Mouse (Mus musculus): ENCODE data around the gene Pabpc4. TPM values are rescaled to one million over a fixed set of nuclear protein-coding genes. Genes with fewer than 3 reads are reported as not detected.
A peak's percentile ranks its signal among the peaks of the same experiment; 100 is the strongest.

The Pabpc4 gene
- polyA plus RNA-seq (2015; fragmentation: Nextera tagmentation; extraction: Ambion mirVana), result 28.4 and 32.0 TPM in 2 replicates

DNA sequence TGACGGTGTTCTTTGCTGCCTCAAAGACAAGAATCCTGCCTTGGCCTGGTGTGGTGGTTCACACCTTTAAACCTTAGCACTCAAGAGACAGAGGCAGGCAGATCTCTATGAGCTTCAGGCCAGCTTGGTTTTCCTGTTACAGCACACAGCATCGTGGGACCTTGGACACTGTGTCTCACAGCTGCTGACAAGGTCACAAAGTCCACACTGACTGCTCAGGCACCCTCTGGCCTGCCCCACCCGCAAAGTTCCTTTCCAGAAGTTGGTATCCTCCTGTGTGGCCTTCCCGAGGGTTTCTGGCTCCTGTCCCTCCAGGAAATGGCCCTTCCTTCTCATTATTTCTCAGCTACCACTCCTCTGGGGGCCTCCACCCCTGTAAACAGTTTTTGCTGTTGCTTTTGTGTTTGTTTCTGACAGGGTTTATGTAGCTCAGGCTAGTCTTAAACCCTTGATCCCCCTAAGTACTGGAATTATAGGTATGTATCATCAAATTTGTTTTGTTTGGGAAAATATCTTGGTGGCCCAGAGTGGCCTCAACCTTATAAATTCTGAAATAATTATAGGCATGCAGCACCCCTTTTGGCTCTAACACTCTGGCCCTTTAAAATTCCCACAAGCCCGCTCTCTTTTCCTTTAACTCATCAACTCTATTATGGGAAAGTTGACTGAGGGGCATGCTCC, at the start of gene Pabpc4:
TSS of gene Pabpc4 (plus strand) at position 631 of the 681 bp plus-strand sequence.
- Histone ChIP-seq H3K27ac (replicated peaks) (no peak within 1 kb of the TSS), H3K9ac (replicated peaks) (no peak within 1 kb of the TSS), H3K9me3 (no peaks in the 10 kb centered on the region), H3K36me3 (no peaks in the 10 kb centered on the region), H3K4me3 (no peak within 1 kb of the TSS), H3K4me1 (no peaks in the 10 kb centered on the region), H3K4me2 (replicated peaks) (no peak within 1 kb of the TSS), H3K27me3 (no peaks in the 10 kb centered on the region)
- ATAC-seq (replicated peaks), result no peak
- 77% methylated on average over 5 of the region's 5 CpGs for WGBS

GRCm38 (mm10) chr4:123213975-123214374, 48.2 kb upstream of the Pabpc4 start:
- 94% methylated on average over 9 of the region's 9 CpGs for WGBS

DNA sequence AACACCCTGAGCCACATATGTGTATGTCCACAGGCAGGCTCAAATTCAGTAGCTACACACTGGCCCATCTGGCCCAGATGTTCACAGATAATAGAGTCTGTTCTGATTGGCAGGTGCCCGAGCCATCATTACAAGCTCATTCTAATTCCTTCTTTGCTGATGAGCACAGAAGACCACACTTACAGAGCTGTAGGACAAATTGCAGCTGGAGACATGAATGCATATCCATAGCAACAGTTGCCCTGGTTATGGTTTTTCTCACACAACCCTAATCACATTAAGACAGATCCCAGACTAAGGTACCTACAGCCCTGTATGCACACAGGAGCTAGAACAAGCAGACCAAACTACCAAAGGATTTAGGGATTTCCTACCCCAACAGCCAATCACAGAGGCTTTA, 46.8 kb upstream of the Pabpc4 start:
- H3K4me1 ChIP-seq, result no peaks in the 10 kb centered on the region; the same call in 1 of the 2 replicates
- ATAC-seq (replicated peaks), result peak; percentile 57
- no peaks in the 10 kb centered on the region for H3K36me3 ChIP-seq
- H3K4me2 ChIP-seq (replicated peaks), result no peak overlapping the region
- H3K27me3 ChIP-seq, result no peaks in the 10 kb centered on the region
- peak overlapping the region; percentile 55 for H3K27ac ChIP-seq (replicated peaks)
- no peak overlapping the region for H3K4me3 ChIP-seq
- H3K9ac ChIP-seq (replicated peaks), result no peak overlapping the region
- 65% methylated on average over 1 of the region's 1 CpGs for WGBS
- no peaks in the 10 kb centered on the region for H3K9me3 ChIP-seq

More at GRCm38 (mm10) chr4:123213975-123214374, 48.2 kb upstream of the Pabpc4 start:
- H3K27me3 ChIP-seq, result no peaks in the 10 kb centered on the region
- H3K36me3 ChIP-seq, result no peaks in the 10 kb centered on the region
- no peak overlapping the region for H3K27ac ChIP-seq (replicated peaks)
- H3K9ac ChIP-seq (replicated peaks), result no peak overlapping the region
- H3K4me3 ChIP-seq, result no peak overlapping the region
- no peaks in the 10 kb centered on the region for H3K9me3 ChIP-seq
- no peak for ATAC-seq (replicated peaks)
- no peaks in the 10 kb centered on the region; the same call in 1 of the 2 replicates for H3K4me1 ChIP-seq
- no peak overlapping the region for H3K4me2 ChIP-seq (replicated peaks)

DNA sequence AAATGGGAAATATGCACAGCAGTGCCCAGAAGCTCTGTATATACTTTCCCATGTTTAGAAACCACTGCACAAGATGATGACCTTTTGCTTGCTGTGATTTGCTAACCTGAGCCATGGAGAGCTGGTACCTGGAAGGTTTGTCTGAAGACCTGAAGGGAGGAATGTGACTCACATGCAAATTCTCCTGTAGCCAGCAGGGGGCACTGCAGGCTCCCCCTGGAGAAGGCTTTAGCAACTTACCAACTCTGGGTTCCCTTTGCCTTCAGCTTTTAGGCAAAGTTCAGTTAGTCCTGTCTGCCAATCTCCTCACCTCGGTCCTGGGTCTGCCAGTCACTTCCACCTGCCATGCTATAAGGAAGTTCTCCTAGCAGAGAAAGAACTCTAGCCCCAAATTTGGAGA, 45.4 kb upstream of the Pabpc4 start:
- Histone ChIP-seq H3K27me3 (no peaks in the 10 kb centered on the region), H3K27ac (replicated peaks) (no peak overlapping the region), H3K4me2 (replicated peaks) (no peak overlapping the region), H3K4me3 (no peak overlapping the region), H3K9ac (replicated peaks) (no peak overlapping the region), H3K4me1 (no peaks in the 10 kb centered on the region; the same call in 1 of the 2 replicates), H3K9me3 (no peaks in the 10 kb centered on the region), H3K36me3 (no peaks in the 10 kb centered on the region)
- no peak for ATAC-seq (replicated peaks)
- 17% methylated on average over 1 of the region's 1 CpGs for WGBS

- Histone ChIP-seq H3K27me3 (no peaks in the 10 kb centered on the region), H3K9ac (replicated peaks) (no peak overlapping the region), H3K4me3 (no peak overlapping the region), H3K36me3 (no peaks in the 10 kb centered on the region), H3K27ac (replicated peaks) (no peak overlapping the region), H3K9me3 (no peaks in the 10 kb centered on the region), H3K4me1 (no peaks in the 10 kb centered on the region; the same call in 1 of the 2 replicates), H3K4me2 (replicated peaks) (no peak overlapping the region)
- ATAC-seq (replicated peaks), result peak; percentile 76
- 76% methylated on average over 15 of the region's 15 CpGs for WGBS
These were observed 42.3 kb upstream of the Pabpc4 start for GRCm38 (mm10) chr4:123219720-123220357.

- H3K4me2 ChIP-seq (replicated peaks), result no peak overlapping the region
- H3K4me1 ChIP-seq, result no peaks in the 10 kb centered on the region
- WGBS, result 94% methylated on average over 4 of the region's 4 CpGs
- no peak overlapping the region for H3K9ac ChIP-seq (replicated peaks)
- H3K4me3 ChIP-seq, result no peak overlapping the region
- H3K27me3 ChIP-seq, result no peaks in the 10 kb centered on the region
- no peaks in the 10 kb centered on the region for H3K9me3 ChIP-seq
- ATAC-seq (replicated peaks), result no peak
- no peaks in the 10 kb centered on the region for H3K36me3 ChIP-seq
- no peak overlapping the region for H3K27ac ChIP-seq (replicated peaks)
These were observed 41.5 kb upstream of the Pabpc4 start for GRCm38 (mm10) chr4:123220637-123221036.

- no peaks in the 10 kb centered on the region for H3K27me3 ChIP-seq
- WGBS, result 42% methylated on average over 3 of the region's 3 CpGs
- H3K4me1 ChIP-seq, result no peaks in the 10 kb centered on the region
- no peak for ATAC-seq (replicated peaks)
- no peaks in the 10 kb centered on the region for H3K36me3 ChIP-seq
- no peak overlapping the region for H3K27ac ChIP-seq (replicated peaks)
- H3K4me2 ChIP-seq (replicated peaks), result no peak overlapping the region
- H3K4me3 ChIP-seq, result no peak overlapping the region
- H3K9ac ChIP-seq (replicated peaks), result no peak overlapping the region
- H3K9me3 ChIP-seq, result no peaks in the 10 kb centered on the region
These were observed 38.8 kb upstream of the Pabpc4 start for GRCm38 (mm10) chr4:123223309-123223708.

DNA sequence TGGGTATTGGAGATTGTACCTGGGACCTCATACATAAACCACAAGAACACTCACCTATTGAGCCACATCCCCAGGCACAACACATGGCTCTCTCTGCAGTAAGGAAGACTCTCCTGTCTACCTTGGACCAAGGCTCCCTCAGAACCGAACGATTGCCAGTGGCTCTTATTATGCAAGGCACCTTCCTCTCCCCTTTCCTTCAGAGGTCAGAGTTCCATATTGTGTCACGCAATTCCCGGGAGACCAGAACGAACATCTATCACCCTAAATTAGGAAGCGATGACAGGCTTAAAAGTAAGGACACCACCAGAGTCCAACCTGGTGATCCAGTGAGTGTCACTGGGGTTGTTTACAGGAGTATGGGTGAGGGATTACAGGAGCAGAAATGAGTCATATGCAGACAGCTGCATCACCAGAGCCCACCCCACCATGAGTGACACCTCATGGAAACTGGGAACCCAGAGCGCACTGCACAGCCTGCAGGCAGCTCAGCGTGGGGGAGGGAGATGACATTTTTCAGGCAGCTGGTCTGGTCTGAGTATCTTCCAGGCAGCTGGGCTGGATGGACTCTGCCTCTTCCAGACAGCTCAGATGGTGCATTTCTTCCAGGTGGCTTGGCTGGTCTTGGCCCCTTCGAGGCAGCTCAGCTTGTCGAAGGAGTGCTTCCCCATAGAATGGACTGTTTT, 36.3 kb upstream of the Pabpc4 start:
- ATAC-seq (replicated peaks), result no peak
- no peak overlapping the region for H3K27ac ChIP-seq (replicated peaks)
- no peaks in the 10 kb centered on the region for H3K9me3 ChIP-seq
- H3K36me3 ChIP-seq, result no peaks in the 10 kb centered on the region
- 81% methylated on average over 10 of the region's 10 CpGs for WGBS
- no peak overlapping the region for H3K4me3 ChIP-seq
- H3K9ac ChIP-seq (replicated peaks), result no peak overlapping the region
- H3K27me3 ChIP-seq, result no peaks in the 10 kb centered on the region
- H3K4me2 ChIP-seq (replicated peaks), result no peak overlapping the region
- H3K4me1 ChIP-seq, result no peaks in the 10 kb centered on the region

DNA sequence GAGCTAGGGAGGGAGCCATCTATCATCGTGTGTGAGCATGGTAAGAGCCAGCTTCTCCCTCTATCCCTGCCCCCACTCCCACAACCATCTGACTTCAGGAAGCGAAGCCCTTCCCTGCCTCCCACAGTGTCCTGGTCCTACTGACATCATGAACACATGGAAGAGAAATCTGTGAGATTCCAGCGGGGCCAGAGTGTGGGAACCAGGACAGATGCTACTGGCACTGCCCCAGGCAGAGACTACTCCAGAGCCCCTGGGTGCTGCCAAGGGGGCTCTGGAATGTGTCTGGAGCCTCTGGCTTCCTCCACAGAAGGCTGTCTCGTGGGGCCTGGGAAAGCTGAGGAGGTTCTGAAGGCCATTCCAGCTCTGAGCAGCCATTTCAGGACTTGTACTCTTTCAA, 34.4 kb upstream of the Pabpc4 start:
- H3K27ac ChIP-seq (replicated peaks), result no peak overlapping the region
- no peak overlapping the region for H3K9ac ChIP-seq (replicated peaks)
- H3K4me1 ChIP-seq, result no peaks in the 10 kb centered on the region
- 56% methylated on average over 4 of the region's 4 CpGs for WGBS
- H3K4me3 ChIP-seq, result no peak overlapping the region
- H3K27me3 ChIP-seq, result peaks cover 6% of the 10 kb centered on the region; the same call in 1 of the 2 replicates
- no peaks in the 10 kb centered on the region for H3K9me3 ChIP-seq
- H3K4me2 ChIP-seq (replicated peaks), result no peak overlapping the region
- no peak for ATAC-seq (replicated peaks)
- H3K36me3 ChIP-seq, result no peaks in the 10 kb centered on the region

GRCm38 (mm10) chr4:123228270-123228669, 33.9 kb upstream of the Pabpc4 start:
- 58% methylated on average over 2 of the region's 2 CpGs for WGBS
- Histone ChIP-seq H3K9ac (replicated peaks) (no peak overlapping the region), H3K4me1 (no peaks in the 10 kb centered on the region), H3K4me2 (replicated peaks) (no peak overlapping the region), H3K27ac (replicated peaks) (no peak overlapping the region), H3K4me3 (no peak overlapping the region), H3K36me3 (no peaks in the 10 kb centered on the region), H3K27me3 (peaks cover 11% of the 10 kb centered on the region; the same call in 1 of the 2 replicates), H3K9me3 (no peaks in the 10 kb centered on the region)
- no peak for ATAC-seq (replicated peaks)

DNA sequence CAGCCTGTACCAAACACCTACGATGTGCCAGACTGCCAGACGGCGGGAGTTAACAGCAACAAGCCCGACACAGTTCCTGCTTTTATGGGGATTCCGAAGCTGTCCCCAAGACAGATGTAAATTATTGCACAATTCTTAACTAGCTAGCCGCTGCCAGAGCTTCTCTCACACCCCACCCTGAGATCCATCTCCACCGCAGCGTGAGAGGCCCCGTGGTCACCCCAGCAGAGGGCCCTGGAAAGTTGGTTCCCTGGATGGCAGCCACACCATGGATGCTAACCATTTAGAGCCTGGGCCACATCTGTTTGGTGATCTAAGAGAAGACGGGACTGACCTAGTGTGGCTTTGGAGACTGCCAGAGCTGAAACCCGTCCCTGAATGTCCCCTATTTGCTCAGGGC, 33.0 kb upstream of the Pabpc4 start:
- no peak for ATAC-seq (replicated peaks)
- Histone ChIP-seq H3K27ac (replicated peaks) (no peak overlapping the region), H3K36me3 (no peaks in the 10 kb centered on the region), H3K9ac (replicated peaks) (no peak overlapping the region), H3K27me3 (peaks cover 20% of the 10 kb centered on the region; the same call in 1 of the 2 replicates), H3K4me1 (peaks cover 8% of the 10 kb centered on the region), H3K9me3 (no peaks in the 10 kb centered on the region), H3K4me3 (no peak overlapping the region), H3K4me2 (replicated peaks) (no peak overlapping the region)
- WGBS, result 89% methylated on average over 11 of the region's 11 CpGs

DNA sequence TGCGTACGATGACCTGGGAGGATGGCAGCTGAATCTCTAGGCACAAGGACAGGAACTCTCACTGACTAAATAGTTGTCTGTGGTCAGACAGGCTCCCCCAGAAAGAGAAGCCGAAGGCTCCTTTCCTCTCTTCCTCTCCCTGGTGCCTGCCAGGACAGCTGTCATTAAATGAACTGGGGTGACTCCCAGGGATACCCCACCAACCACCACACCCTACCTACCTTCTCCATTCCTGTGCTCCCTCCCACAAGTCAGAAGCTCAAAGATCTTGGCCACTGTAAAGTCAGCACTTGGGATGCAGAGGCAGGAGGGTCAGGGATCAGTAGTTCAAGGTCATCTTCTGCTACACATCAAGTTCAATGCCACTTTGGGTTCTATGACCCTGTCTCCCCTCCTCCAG, 29.3 kb upstream of the Pabpc4 start:
- H3K4me3 ChIP-seq, result no peak overlapping the region
- no peak overlapping the region for H3K4me2 ChIP-seq (replicated peaks)
- H3K9me3 ChIP-seq, result no peaks in the 10 kb centered on the region
- H3K27me3 ChIP-seq, result peaks cover 21% of the 10 kb centered on the region; the same call in 1 of the 2 replicates
- no peak overlapping the region for H3K27ac ChIP-seq (replicated peaks)
- H3K9ac ChIP-seq (replicated peaks), result no peak overlapping the region
- 81% methylated on average over 3 of the region's 3 CpGs for WGBS
- no peaks in the 10 kb centered on the region for H3K36me3 ChIP-seq
- no peak for ATAC-seq (replicated peaks)
- H3K4me1 ChIP-seq, result peaks cover 8% of the 10 kb centered on the region
